Mouse (Mus musculus) hindbrain, embryonic 14.5 days (tissue): ENCODE results near the gene Bcas3. TPM values are rescaled to one million over a fixed set of nuclear protein-coding genes. Genes with fewer than 3 reads are reported as not detected.

Source experiments
- ATAC-seq: fragments of 200-750 bp; cut with Nextera tagmentation; 2 replicates; pipeline ENCODE4 v1.8.0; 2017; ENCODE audit warnings: moderate number of reproducible peaks, mild to moderate bottlenecking, moderate TSS enrichment, moderate library complexity; ENCODE audit not compliant: low FRiP score
- DNase-seq: peaks from one replicate; pipeline ENCODE4 v3.0.0-alpha.2; 2015; ENCODE audit warnings: low spot score
- H3K27ac ChIP-seq: fragments of 300-500 bp; sonication (generic); 2 replicates; pipeline ENCODE4 v1.5.1; 2014; ENCODE audit warnings: mild to moderate bottlenecking, moderate library complexity
- H3K27me3 ChIP-seq: fragments of 300-500 bp; sonication (generic); 2 replicates; pipeline ENCODE4 v1.6.1; 2014; ENCODE audit warnings: mild to moderate bottlenecking, low read length, mixed read lengths; ENCODE audit not compliant: control insufficient read depth, insufficient read depth
- H3K36me3 ChIP-seq: fragments of 300-500 bp; sonication (generic); replicated peaks from 2 replicates; pipeline ENCODE4 v1.6.1; 2014; ENCODE audit not compliant: control insufficient read depth, insufficient read depth
- H3K4me1 ChIP-seq: fragments of 300-500 bp; sonication (generic); replicated peaks from 2 replicates; pipeline ENCODE4 v1.6.1; 2014; ENCODE audit warnings: antibody characterized with exemption, low read length, mixed read lengths; ENCODE audit not compliant: control insufficient read depth, insufficient read depth
- H3K4me2 ChIP-seq: fragments of 300-500 bp; sonication (generic); replicated peaks from 2 replicates; pipeline ENCODE4 v1.6.1; 2014; ENCODE audit warnings: mild to moderate bottlenecking, moderate library complexity
- H3K4me3 ChIP-seq: fragments of 300-500 bp; sonication (generic); replicated peaks from 2 replicates; pipeline ENCODE4 v1.5.1; 2014; ENCODE audit warnings: mild to moderate bottlenecking, low read length
- H3K9ac ChIP-seq: fragments of 300-500 bp; sonication (generic); 2 replicates; pipeline ENCODE4 v1.6.1; 2014
- H3K9me3 ChIP-seq: fragments of 300-500 bp; sonication (generic); 2 replicates; pipeline ENCODE4 v1.6.1; 2016; ENCODE audit warnings: low read length; ENCODE audit not compliant: control insufficient read depth
- whole genome bisulfite sequencing: fragments of 180-500 bp; shearing (Covaris S2); extraction: QIAGEN DNeasy Blood & Tissue Kit; methylation state at CpG from one replicate; pipeline ENCODE4 v1.1.7; 2014; 5-methylcytosine and 5-hydroxymethylcytosine counted together
- polyA plus RNA-seq: library from polyadenylated mRNA; unstranded; fragments of >200 nt; fragmentation: Nextera tagmentation; extraction: Ambion mirVana; gene quantifications from 2 replicates; pipeline ENCODE4 v1.2.1, GENCODE M21; 2014

Gene Bcas3
- polyA plus RNA-seq, 1 experiment from 2014 or later, result 29.2 TPM

- no peak overlapping the region for H3K4me3 ChIP-seq
- peaks cover 57% of the 10 kb centered on the region for H3K36me3 ChIP-seq
- WGBS, result 92% methylated on average over 3 of the region's 3 CpGs
- H3K27me3 ChIP-seq, result no peaks in the 10 kb centered on the region
- H3K27ac ChIP-seq, result no peak overlapping the region
- H3K9me3 ChIP-seq, result no peaks in the 10 kb centered on the region
- ATAC-seq, result no peak
- no peak for DNase-seq
- no peak overlapping the region for H3K9ac ChIP-seq
- no peaks in the 10 kb centered on the region for H3K4me1 ChIP-seq
- H3K4me2 ChIP-seq, result no peak overlapping the region
Measured at GRCm38 (mm10) chr11:85366168-85366567, 13.2 kb downstream of the Bcas3 start.

GRCm38 (mm10) chr11:85367823-85368222 is 14.9 kb downstream of the Bcas3 start:
- WGBS, result 56% methylated on average over 3 of the region's 3 CpGs
- ATAC-seq (no peak), DNase-seq (no peak)
- Histone ChIP-seq H3K27ac (no peak overlapping the region), H3K4me2 (no peak overlapping the region), H3K4me1 (no peaks in the 10 kb centered on the region), H3K36me3 (peaks cover 59% of the 10 kb centered on the region), H3K9me3 (no peaks in the 10 kb centered on the region), H3K27me3 (no peaks in the 10 kb centered on the region), H3K4me3 (no peak overlapping the region), H3K9ac (no peak overlapping the region)

GRCm38 (mm10) chr11:85379091-85379490 is 26.1 kb downstream of the Bcas3 start:
- ATAC-seq (no peak), DNase-seq (no peak)
- Histone ChIP-seq H3K4me1 (no peaks in the 10 kb centered on the region), H3K4me3 (no peak overlapping the region), H3K27ac (no peak overlapping the region), H3K9ac (no peak overlapping the region), H3K27me3 (no peaks in the 10 kb centered on the region), H3K36me3 (peaks cover 9% of the 10 kb centered on the region; the same call in 1 of the 2 replicates), H3K4me2 (no peak overlapping the region), H3K9me3 (no peaks in the 10 kb centered on the region)
- 87% methylated on average over 3 of the region's 3 CpGs for WGBS

GRCm38 (mm10) chr11:85380046-85380445 is 27.1 kb downstream of the Bcas3 start:
- no peak overlapping the region for H3K4me3 ChIP-seq
- no peaks in the 10 kb centered on the region for H3K4me1 ChIP-seq
- H3K4me2 ChIP-seq, result no peak overlapping the region
- no peak overlapping the region for H3K27ac ChIP-seq
- H3K9ac ChIP-seq, result no peak overlapping the region
- H3K9me3 ChIP-seq, result no peaks in the 10 kb centered on the region
- DNase-seq (no peak), ATAC-seq (no peak)
- WGBS, result 27% methylated on average over 1 of the region's 1 CpGs
- H3K36me3 ChIP-seq, result 0 out of 2 replicates have a peak, but pooled peaks cover 3% of the 10 kb centered on the region
- H3K27me3 ChIP-seq, result no peaks in the 10 kb centered on the region

GRCm38 (mm10) chr11:85382055-85382454 is 29.1 kb downstream of the Bcas3 start:
- no peaks in the 10 kb centered on the region for H3K36me3 ChIP-seq
- no peak overlapping the region for H3K4me3 ChIP-seq
- no peak overlapping the region for H3K9ac ChIP-seq
- DNase-seq, result peak; percentile 79
- no peaks in the 10 kb centered on the region for H3K27me3 ChIP-seq
- ATAC-seq, result peak; percentile 34; the same call in 1 of the 2 replicates
- 22% methylated on average over 4 of the region's 4 CpGs for WGBS
- H3K4me1 ChIP-seq, result no peaks in the 10 kb centered on the region
- no peak overlapping the region for H3K27ac ChIP-seq
- H3K9me3 ChIP-seq, result no peaks in the 10 kb centered on the region
- H3K4me2 ChIP-seq, result no peak overlapping the region

- no peaks in the 10 kb centered on the region for H3K27me3 ChIP-seq
- no peaks in the 10 kb centered on the region for H3K9me3 ChIP-seq
- DNase-seq (no peak), ATAC-seq (no peak)
- 82% methylated on average over 7 of the region's 7 CpGs for WGBS
- H3K27ac ChIP-seq, result no peak overlapping the region
- no peak overlapping the region for H3K4me3 ChIP-seq
- no peaks in the 10 kb centered on the region for H3K36me3 ChIP-seq
- no peak overlapping the region for H3K4me2 ChIP-seq
- H3K4me1 ChIP-seq, result no peaks in the 10 kb centered on the region
- H3K9ac ChIP-seq, result no peak overlapping the region
Measured at GRCm38 (mm10) chr11:85383975-85384821, 31.2 kb downstream of the Bcas3 start.

GRCm38 (mm10) chr11:85392179-85392863 is 39.4 kb downstream of the Bcas3 start:
- H3K4me2 ChIP-seq, result no peak overlapping the region
- no peaks in the 10 kb centered on the region for H3K27me3 ChIP-seq
- no peak for ATAC-seq
- DNase-seq, result peak; percentile 24
- H3K9me3 ChIP-seq, result no peaks in the 10 kb centered on the region
- 36% methylated on average over 12 of the region's 12 CpGs for WGBS
- peak overlapping the region; percentile 62; the same call in 1 of the 2 replicates for H3K27ac ChIP-seq
- no peak overlapping the region for H3K4me3 ChIP-seq
- no peak overlapping the region for H3K9ac ChIP-seq
- H3K4me1 ChIP-seq, result peaks cover 12% of the 10 kb centered on the region; the same call in 1 of the 2 replicates
- no peaks in the 10 kb centered on the region for H3K36me3 ChIP-seq

GRCm38 (mm10) chr11:85392864-85393220 is 39.9 kb downstream of the Bcas3 start:
- Histone ChIP-seq H3K27ac (peak overlapping the region; percentile 62; the same call in 1 of the 2 replicates), H3K4me2 (no peak overlapping the region), H3K27me3 (no peaks in the 10 kb centered on the region), H3K9ac (no peak overlapping the region), H3K9me3 (no peaks in the 10 kb centered on the region), H3K36me3 (no peaks in the 10 kb centered on the region), H3K4me1 (peaks cover 12% of the 10 kb centered on the region; the same call in 1 of the 2 replicates), H3K4me3 (no peak overlapping the region)
- ATAC-seq (no peak), DNase-seq (no peak)
- 28% methylated on average over 9 of the region's 9 CpGs for WGBS

- H3K27me3 ChIP-seq, result no peaks in the 10 kb centered on the region
- no peaks in the 10 kb centered on the region for H3K9me3 ChIP-seq
- ATAC-seq, result no peak
- H3K9ac ChIP-seq, result no peak overlapping the region
- no peak overlapping the region for H3K4me2 ChIP-seq
- no peak overlapping the region for H3K27ac ChIP-seq
- no peaks in the 10 kb centered on the region for H3K36me3 ChIP-seq
- DNase-seq, result no peak
- peaks cover 12% of the 10 kb centered on the region; the same call in 1 of the 2 replicates for H3K4me1 ChIP-seq
- H3K4me3 ChIP-seq, result no peak overlapping the region
- WGBS, result 58% methylated on average over 3 of the region's 3 CpGs
Measured at GRCm38 (mm10) chr11:85393990-85394389, 41.0 kb downstream of the Bcas3 start.
